Mouse (Mus musculus): ENCODE results near the gene Clcn7.
"Not testable (repeated sequence)": the region's sequence is repeated elsewhere in the genome, so short reads cannot be mapped to it uniquely, and the experiment has no call there.

Gene Clcn7

DNA sequence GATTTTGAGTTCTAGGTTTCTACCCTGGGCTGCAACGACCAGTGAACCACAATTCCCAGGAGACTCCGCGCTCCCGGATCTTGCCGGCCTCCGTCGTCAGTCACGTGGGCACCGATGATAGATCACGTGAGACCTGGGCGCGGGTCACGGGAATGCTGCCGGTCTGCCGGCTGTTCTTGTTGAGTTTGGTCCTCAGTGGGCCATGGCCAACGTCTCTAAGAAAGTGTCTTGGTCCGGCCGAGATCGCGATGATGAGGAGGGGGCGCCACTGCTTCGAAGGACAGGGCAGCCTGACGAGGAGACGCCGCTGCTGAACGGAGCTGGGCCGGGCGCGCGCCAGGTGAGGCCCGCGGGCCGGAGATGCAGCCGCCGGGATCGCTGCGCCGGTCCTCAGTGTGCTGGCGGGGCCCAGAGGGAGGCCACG, at the start of gene Clcn7:
TSS of gene Clcn7 (plus strand) at position 117 of the 424 bp plus-strand sequence.
- DNase-seq, result peak; percentile 90

DNA sequence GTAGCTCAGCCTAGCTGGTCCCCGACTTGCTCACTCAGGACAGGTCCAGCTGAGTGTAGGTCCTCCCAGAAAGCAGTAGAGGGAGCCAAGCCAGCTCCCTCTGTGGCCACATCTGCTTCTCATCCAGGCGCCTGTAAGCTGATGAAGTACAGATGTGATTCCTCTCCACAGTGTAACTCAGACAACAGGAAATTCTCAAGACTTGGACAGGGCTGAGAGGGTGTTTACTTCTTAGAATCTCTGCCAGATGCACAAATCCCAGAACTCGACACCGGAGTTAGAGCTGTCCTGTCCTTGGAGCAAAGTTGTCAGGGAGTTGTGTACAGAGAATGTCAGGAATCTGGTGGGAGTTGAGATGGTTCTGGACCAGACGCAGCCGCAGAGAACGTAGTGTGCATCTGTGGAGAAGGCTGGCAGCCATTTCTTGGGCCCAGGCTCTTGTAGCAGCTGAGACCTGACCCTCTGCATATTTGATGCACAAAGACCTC, 49.7 kb upstream of the Clcn7 start, which contains the start of gene Tmem204:
TSS of gene Tmem204 (minus strand) at position 148 of the 488 bp plus-strand sequence.
- DNase-seq, result no peak

DNA sequence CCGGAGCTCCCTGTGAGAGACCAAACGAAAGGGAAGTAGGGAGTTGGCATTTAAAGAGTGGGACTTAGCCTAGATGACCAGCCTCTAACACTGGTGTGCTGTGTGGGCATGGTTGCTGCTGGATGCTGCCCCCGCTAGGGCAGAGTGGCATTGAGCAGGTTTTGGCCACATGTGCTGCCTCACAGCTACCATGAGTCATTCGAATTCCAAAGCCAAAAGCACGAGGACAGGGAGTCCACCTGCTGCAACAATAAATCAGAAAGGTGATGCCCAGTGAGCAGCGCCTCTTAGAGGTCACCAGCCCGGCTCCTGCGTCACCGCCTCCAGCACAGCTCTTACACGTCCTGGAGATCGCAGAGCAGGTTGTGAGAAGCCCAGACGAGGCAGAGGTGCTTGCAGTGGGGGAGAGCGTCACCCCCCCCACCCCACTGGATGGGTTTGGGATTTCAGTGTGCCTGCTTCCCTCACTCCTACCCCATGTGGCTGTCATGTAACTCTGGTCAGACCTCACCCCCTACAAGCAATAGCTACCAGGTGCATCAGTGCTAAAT, 48.3 kb upstream of the Clcn7 start:
- DNase-seq, result no peak

DNA sequence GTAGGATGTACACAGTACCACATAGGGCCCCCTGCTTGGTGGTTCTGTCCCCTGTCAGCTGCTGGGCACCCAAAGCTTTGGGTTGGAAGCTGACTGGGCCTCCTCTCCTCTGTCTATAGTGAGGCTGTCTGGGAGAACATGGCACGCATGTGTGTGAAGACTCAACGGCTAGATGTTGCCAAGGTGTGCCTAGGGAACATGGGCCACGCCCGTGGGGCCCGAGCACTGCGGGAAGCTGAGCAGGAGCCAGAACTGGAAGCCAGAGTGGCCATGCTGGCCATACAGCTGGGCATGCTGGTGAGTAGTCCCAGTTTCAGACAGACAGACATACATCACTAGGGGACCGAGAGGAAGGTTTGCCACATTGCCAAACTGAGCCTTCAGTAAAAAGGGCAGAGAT, 46.5 kb upstream of the Clcn7 start:
- DNase-seq, result no peak

DNA sequence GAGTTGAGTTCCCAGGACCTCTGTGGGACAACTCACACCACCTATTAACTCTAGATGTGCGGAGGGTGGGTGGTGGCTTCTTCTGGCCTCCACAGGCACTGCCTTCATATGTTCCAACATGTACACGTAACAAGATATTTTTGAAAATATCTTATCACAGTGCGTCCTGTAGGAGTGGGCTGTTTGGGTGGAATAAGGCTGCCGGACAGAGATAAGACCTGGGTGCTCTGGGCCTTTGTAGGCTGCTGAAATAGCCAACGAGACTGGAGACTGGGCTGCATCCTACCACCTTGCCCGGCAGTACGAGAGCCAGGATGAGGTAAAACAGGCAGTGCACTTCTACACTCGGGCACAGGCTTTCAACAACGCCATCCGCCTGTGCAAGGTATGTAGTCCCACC, 44.0 kb upstream of the Clcn7 start:
- no peak for DNase-seq

DNA sequence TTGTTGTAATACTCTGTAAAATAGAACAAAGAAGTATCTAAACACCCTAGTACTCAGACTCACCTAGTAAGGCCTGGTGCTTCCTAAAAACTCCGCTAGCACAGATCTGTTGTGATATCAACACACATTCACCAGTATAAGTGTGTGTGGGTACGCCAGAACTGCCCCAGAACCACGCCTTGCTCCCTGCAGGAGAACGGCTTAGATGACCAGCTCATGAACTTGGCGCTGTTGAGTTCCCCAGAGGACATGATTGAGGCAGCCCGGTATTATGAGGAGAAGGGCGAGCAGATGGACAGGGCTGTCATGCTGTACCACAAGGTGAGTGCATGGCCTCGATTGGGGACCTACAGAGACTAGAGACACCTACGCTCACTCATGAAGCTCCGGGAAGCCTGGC, 42.7 kb upstream of the Clcn7 start:
- DNase-seq, result no peak

DNA sequence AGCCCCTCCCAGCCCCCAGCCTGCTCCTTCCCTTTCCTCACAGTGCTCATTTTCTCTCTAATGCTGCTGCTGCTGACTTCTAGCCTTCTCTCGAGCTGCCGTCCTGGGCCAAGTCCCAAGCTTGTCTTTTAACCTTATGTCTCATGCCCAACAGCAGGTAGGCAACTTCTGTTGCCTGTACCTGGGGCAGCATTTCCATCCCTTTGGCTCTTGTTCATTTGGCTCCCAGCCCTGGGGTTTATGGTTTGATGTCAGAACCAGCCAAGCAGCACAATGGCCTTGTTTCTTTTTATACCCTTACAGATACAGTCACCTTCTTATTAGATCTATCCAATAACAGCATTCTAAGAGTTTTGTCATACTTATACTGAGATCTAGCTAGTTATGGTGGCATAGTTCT, 37.0 kb upstream of the Clcn7 start:
- peak; percentile 37 for DNase-seq

DNA sequence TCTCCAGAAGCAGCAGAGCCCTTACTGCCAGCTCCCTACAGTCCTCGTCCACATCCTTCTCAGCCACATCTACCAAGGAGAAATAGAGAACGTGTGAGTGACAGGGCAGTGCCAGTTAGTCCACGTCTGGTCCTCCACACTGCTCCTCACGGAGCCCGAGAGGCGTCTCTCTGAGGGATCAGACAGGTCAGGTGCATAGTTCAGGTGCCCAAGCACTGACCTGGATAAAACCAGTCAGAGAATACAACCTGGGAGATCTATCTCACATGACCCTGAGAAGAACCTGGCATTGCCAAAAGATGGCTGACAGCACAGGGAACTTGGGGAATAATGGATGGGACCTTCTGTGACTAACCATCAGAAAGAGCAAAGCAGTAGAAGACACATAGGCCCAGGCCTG, 33.1 kb upstream of the Clcn7 start:
- no peak for DNase-seq

DNA sequence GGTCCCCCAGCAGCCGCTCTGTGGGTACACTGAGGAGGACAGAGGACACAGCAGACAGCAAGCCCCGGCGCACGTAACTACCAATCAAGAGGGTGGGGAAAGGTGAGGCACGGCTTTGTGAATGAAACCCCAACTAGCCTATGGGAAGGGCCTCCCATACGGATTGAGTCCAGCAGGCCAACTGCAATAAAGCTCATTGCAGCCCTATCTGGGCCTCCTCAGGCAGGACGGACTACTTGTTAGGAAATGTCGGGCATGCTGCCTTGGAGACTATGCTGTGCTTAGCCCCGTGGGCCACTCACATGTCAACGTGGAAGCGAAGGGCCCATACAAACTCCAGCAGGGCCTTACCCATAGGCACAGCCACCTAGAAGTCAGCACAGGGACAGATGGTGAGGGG, 31.9 kb upstream of the Clcn7 start:
- DNase-seq, result no peak

DNA sequence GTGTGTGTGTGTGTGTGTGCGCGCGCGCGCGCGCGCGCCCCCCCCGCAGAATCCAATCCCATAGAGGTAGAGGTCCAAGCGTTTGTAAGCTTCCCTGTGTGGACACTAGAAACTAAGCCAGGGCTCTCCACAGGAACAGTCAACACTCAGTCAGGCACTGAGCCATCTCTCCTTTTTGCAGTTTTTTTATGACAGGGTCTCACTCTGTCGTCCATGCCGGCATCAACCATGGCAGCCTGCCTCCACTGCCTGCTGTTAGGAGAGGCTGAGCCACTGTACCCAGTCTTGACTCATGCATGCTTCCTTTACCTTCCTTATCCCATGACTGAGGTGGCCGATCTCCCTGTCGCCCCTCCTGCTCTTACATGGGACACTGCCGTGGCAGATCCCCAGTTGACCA, 25.4 kb upstream of the Clcn7 start:
- no peak for DNase-seq

DNA sequence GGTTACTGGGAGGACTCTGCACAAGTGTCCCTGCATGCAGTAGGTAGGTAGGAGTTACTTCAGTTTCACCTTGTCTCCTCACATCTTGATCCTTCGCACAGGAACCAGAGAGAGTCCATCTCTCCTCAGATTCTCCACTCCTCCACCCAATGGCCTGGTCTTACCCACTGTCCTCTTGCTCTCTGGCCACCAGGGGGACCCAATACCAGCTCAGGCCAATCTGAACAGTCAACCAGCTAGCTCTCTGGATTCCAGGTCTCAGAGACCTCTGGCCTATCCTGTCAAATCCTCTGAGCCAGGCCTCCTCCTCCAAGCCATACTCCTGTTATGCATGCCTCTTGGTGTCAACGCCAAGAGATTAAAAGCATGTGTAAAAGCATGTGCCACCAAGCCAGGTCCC, 23.6 kb upstream of the Clcn7 start:
- DNase-seq, result peak; percentile 42

DNA sequence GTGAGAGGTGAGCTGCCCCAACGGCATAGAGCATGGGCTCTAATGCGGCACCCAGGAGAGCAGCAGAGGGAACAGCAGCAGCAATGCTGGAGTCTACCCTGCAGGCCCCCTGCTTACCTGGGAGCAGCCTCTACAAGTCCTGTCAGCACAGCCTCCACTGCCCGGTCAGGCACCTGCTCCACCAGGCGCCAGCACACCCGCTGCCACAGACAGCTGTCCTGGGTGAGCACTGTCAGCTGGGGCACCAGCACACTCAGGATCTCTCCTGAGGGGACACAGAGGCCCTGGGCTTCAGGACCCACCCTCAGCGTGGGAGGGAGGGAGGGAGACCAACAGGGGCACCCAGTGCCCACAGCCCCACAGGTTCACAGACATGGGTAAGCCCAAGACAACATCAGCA, 22.6 kb upstream of the Clcn7 start:
- DNase-seq, result no peak

DNA sequence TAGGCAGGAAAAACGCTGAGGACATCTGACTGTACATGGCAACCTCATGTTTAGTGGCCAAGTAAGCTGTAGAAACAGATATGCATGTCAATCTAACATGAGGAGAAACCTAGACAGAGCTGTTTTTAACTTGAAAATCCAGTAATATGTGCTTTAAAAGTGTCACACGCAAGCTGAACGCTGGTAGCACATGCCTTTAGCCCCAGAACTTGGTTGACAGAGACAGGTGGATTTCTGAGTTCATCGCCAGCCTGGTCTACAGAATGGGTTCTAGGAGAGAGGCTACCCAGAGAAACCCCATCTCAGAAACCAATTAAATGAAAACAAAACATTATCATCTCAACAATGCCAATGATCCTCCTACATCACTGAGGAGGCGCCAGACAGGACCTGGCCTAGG, 22.0 kb upstream of the Clcn7 start:
- DNase-seq, result no peak

DNA sequence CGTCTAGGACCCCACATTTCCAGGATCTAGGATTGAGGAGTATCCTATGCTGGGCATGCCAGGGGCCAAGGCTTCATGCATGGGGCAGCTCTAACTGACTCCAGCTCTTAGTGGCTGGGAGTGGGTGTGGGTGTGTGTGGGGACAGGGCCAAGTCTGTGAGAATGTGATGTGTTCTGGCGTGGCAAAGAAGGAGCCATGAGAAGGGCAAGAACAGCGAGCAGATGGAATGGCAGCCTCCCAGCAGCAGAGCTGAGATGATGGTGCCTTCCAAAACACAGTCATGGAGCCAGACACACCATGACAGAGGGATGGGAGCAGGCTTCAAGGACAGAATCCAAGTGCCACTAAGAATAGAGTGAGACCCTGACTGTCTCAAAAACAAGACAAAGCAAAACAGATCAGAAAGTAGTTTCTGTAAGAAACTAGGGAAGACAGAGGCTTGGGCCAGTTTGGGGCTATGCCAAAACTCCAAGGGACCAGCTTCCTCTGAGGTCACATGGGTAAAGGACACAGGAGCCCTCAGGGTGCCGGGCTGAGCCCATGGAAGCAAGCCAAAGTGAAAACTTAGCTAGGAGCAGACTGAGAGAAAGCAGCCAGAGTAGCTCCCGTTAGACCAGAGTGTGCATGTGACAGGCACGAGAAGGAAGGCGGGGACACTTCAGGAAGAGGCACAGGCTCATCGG, 21.3 kb upstream of the Clcn7 start:
- peak; percentile 65 for DNase-seq

DNA sequence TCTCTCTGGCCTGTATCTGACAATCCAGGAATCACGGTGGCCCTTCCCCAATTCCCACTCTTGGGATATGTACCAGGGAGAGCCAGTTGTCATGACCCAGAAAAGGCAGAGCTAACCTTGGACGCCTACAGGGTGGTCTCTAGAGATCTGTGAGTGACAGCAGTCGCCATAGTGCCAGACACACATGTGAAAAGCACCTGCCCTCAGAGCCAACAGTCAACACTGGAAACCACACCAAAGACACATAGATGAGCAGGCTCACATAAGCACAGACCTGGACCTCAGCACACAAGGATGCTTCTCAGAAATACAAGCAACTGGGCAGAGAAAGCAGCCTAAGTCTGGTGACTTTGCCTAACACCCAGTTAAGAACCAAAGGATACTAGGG, 20.8 kb upstream of the Clcn7 start:
- no peak for DNase-seq

DNA sequence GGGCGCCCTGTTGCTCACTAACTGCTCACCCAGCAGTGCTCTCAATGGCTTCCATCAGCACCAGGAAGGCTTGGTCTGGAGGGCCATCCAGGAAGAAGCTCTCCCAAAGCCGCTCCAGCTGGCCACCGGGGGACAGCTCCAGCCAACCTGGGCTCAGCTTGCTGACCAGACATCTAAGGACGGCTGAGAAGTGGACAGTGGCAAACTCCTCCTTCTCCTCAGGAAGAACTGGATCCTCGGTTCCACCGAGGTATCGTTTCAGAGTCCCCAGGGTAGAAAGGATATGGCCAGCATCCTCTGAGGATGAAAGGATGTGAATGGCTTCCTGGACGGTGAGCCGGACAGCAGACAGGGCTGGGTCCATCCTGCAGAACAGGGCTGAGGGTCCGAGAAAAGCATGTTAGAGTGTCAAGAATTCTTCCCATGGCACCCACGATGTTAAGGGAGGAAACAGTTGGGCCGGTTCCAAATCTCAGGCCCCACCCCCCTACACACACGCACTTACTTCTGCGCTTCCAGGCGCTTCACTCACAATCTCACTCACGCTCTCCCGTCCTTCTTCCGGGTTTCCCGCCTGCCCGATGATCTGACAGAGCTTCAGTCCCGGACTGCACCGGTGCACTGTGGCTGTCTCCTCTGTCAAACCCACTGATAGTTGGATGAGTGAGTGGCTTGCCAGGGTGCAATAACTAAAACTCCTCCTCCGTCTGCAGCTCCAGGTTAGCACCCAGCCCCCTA, 18.1 kb upstream of the Clcn7 start:
- no peak for DNase-seq

DNA sequence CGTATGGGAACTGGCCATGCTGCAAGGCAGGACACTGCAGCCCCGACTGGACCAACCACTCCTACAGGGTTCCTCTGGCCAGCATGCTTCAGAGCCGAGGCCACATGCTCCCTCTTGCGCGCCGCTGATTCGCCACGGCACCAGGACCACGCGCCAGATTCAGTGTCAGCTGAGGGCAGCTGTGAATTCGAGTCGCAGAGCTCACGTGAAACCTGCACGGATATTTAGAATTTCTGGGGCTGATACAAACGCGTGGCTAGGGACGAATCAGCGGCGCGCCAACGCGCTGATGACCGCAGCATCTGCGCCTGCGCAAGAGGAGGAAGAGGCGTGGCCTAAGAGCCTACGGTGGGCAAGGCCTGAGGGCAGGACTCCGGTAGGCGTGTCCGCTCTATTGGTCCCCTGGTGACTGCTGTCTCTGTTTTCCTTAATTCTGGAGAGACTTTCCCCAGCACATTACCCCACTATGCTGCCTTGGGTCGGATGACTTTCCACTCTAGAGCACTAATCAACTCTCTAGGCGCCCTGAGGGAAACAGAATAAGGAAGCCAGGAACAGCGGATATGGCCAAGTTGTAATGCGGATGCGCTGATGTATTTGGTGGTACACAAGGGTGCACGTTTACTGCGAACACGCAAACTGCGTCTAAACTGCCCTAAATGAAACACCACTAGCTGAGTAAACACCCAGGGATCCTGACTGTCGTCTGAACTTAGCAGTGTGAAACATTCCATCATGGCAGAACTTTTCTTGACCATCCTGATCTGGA, 17.3 kb upstream of the Clcn7 start, which contains the start of gene Telo2:
TSS of gene Telo2 (minus strand) at position 304 of the 769 bp plus-strand sequence.
- peak; percentile 92 for DNase-seq

DNA sequence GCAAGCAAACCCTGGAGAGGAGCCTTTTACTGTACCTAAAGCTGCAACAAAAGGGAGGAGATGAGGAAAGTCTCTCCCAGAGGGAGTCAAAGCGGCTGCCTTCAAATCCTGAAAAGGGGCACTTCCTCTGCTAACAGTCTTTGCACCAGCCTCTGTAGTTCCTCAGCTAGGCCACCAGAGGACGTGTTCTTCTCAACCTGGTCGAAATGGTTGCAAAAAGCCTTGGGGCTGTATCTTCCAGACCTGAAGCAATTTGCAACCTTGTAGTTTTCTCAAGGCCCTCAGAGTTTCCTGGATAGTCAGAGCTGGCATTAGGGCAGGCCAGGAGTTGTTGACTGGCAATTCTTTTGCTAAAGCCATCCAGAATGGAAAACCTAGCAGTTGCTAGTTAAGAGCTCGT, 15.9 kb upstream of the Clcn7 start:
- no peak for DNase-seq

DNA sequence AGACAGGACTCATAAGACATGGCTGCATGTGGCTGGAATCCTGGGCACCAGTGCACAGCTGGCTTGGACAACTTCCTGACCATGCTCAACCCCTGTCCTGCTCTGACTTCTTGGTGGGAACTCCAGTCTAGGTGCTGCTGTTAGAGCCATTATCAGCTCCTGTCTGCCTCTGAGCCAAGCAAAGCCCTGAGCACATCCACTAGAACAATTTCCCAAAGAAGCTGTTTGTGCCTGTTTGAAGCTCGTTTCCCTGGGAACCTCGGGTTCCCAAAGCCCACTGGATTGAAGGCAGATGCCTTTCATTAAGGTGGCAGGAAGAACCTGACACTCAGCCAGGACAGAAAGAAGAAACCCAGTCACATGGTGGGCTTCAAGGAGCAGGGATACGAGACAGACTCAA, 12.8 kb upstream of the Clcn7 start, which contains the start of gene Ptx4:
TSS of gene Ptx4 (plus strand) at position 355 of the 400 bp plus-strand sequence.
- DNase-seq, result no peak

DNA sequence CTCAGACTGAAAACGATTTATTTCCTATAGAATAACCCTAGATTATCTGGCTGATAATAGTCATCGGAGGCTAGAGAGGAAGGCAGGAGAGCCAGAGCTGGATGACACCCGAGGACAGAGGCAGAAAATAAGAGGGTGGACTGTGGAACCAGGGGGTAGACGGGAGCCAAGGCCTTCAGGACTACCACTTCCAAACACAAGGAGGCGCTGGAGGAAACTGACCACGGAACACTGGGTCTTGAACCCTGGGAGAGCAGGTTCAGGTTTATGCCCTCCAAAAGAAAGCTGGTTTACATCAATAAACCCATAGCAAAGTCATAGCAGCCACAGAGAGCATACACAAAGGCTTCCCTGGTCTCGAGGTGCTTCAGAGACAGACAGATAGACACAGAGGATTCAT, 9.2 kb upstream of the Clcn7 start:
- DNase-seq, result no peak

DNA sequence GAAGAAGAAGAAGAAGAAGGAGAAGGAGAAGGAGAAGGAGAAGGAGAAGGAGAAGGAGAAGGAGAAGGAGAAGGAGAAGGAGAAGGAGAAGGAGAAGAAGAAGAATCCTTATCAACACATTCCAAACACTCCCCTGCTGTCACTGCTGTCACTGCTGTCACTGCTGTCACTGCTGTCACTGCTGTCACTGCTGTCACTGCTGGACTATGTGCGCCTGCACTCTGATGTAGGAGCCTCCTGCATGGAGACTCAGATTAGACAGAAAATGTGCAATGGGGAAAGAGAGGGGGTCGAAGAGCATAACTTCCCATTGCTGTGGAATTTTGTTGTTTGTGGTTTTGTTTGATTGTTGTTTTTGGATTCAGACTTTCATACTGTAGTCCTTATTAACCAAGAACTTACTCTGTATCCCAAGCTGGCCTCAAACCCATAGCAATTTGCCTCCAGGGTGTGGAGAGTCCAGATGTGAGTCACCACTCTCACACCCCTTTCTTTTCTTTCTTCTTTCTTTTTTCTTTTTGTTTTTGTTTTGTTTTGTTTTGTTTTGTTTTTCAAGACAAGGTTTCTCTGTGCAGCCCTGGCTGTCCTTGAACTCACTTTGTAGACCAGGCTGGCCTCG, 7.6 kb upstream of the Clcn7 start:
- not testable (repeated sequence) for DNase-seq

DNA sequence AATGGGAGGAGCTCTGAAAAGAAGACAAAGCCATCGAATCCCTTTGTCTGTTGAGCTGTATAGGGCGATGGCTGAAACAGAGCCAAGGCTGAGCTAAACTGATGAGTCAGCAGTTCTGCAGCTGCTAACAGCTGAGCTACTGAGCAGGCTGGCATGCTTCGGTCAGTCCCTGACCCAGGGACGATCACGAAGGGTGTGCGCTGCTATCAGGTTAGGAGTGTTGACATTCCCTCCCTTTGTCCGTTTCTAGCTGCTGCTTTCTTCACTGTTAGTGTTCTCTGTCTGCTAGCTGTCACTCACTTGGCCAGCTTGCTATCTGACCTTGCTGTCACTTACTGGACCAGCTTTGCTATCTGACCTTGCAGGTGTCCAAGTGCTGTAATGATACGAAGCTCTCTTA, 6.1 kb upstream of the Clcn7 start:
- no peak for DNase-seq

DNA sequence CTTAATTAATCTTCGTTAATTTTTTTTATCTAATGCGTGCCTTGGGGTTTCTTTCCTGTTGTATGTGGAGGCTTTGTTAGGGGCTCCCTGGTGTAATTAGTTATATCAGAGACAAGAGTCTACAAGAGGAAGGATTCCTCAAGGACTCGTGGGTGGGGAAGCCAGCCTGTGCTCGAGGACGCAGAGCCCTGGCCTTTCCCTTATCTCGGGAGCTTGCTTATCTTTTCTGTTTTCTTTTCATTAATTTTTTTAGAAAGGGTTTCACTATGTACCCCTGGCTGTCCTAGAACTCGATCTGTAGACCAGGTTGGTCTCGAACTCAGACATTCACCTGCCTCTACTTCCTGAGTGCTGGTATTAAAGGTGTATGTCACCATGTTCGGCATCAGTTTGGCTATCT, 5.5 kb upstream of the Clcn7 start:
- DNase-seq, result no peak

Data from cerebellum, adult 11 months (tissue).